24 mouse cellular contexts compared by ENCODE assay signal in genomic region chr8:78536716-78537115, GRCm38 (mm10).
"Had no signal": no experiment of that assay in that cellular context is flagged by ENCODE, and none has a peak within 500 bp of the region (broad histone marks: within the 10 kb centered on the region; RNA-seq: fewer than 3 reads in every experiment).

No protein-coding gene starts in this region.

- H3K9me3 ChIP-seq: heart, embryonic 10.5 days; heart, embryonic 12.5 days; hindbrain, embryonic 10.5 days; hindbrain, embryonic 12.5 days; intestine, embryonic 15.5 days; kidney, embryonic 15.5 days; limb, embryonic 13.5 days; limb, embryonic 15.5 days; liver, embryonic 12.5 days had no signal

- H3K27ac ChIP-seq: heart, embryonic 10.5 days; hindbrain, embryonic 10.5 days; hindbrain, embryonic 12.5 days; hindbrain, embryonic 14.5 days; intestine, embryonic 15.5 days; kidney, embryonic 15.5 days; kidney, postnatal 0 days; limb, embryonic 13.5 days; limb, embryonic 15.5 days; liver, embryonic 12.5 days; liver, embryonic 14.5 days had no signal

- H3K27me3 ChIP-seq: heart, embryonic 12.5 days; hindbrain, embryonic 12.5 days; intestine, embryonic 15.5 days; kidney, embryonic 15.5 days; limb, embryonic 13.5 days; limb, embryonic 15.5 days; liver, embryonic 12.5 days had no signal

- H3K9ac ChIP-seq: heart, embryonic 12.5 days; hindbrain, embryonic 12.5 days; hindbrain, embryonic 14.5 days; intestine, embryonic 15.5 days; kidney, embryonic 15.5 days; limb, embryonic 13.5 days; limb, embryonic 15.5 days; liver, embryonic 12.5 days; liver, embryonic 14.5 days had no signal

- H3K4me1 ChIP-seq: heart, embryonic 10.5 days; heart, embryonic 12.5 days; hindbrain, embryonic 12.5 days; kidney, embryonic 15.5 days; limb, embryonic 13.5 days; limb, embryonic 15.5 days had no signal

- H3K4me3 ChIP-seq: heart, embryonic 10.5 days; heart, embryonic 12.5 days; hindbrain, embryonic 10.5 days; hindbrain, embryonic 12.5 days; intestine, embryonic 15.5 days; kidney, embryonic 15.5 days; limb, embryonic 13.5 days; limb, embryonic 15.5 days; liver, embryonic 12.5 days had no signal

- DNase-seq: gastrocnemius, postnatal 10 days; gastrocnemius, postnatal 25 days; heart, adult 18-20 months; heart, postnatal 10 days; heart, postnatal 4 days; kidney, adult 2 months; kidney, adult 9 months; kidney, postnatal 14 days; kidney, postnatal 36 days; layer of hippocampus, adult 9-11 months; layer of hippocampus, postnatal 36 days; left cerebral cortex, postnatal 4 days had no signal
